Mouse (Mus musculus): ENCODE results near the gene Rhoa. TPM values are rescaled to one million over a fixed set of nuclear protein-coding genes. Genes with fewer than 3 reads are reported as not detected.

Rhoa gene
- polyA plus RNA-seq, 1 experiment from 2014 or later: 282 TPM

- H3K27me3 ChIP-seq (replicated peaks; ENCODE audit: control insufficient read depth, insufficient read depth, low read length): no peaks in the 10 kb centered on the region
- 86% methylated on average over 3 of the region's 3 CpGs for WGBS
- H3K36me3 ChIP-seq (ENCODE audit: control insufficient read depth, insufficient read depth): no peaks in the 10 kb centered on the region
- no peak overlapping the region for H3K4me3 ChIP-seq (replicated peaks; ENCODE audit: low read length)
- no peaks in the 10 kb centered on the region for H3K9me3 ChIP-seq (ENCODE audit: control insufficient read depth, low read length)
- no peak overlapping the region for H3K27ac ChIP-seq (ENCODE audit: low read length)
- H3K4me1 ChIP-seq (replicated peaks; ENCODE audit: control insufficient read depth, insufficient read depth, low read length): peaks cover 26% of the 10 kb centered on the region
- H3K4me2 ChIP-seq (ENCODE audit: low read length): no peak overlapping the region
- no peak overlapping the region for H3K9ac ChIP-seq (replicated peaks; ENCODE audit: low read depth, low read length)
- ATAC-seq: no peak
Observed at GRCm38 (mm10) chr9:108343331-108343730, 37.4 kb downstream of the Rhoa start.

- ATAC-seq: no peak
Observed at GRCm38 (mm10) chr9:108343835-108344234, 37.9 kb downstream of the Rhoa start.

GRCm38 (mm10) chr9:108344471-108344870 lies 38.5 kb downstream of the Rhoa start:
- Histone ChIP-seq H3K27me3 (replicated peaks; ENCODE audit: control insufficient read depth, insufficient read depth, low read length) (no peaks in the 10 kb centered on the region), H3K27ac (ENCODE audit: low read length) (no peak overlapping the region), H3K36me3 (ENCODE audit: control insufficient read depth, insufficient read depth) (no peaks in the 10 kb centered on the region), H3K4me2 (ENCODE audit: low read length) (no peak overlapping the region), H3K9me3 (ENCODE audit: control insufficient read depth, low read length) (no peaks in the 10 kb centered on the region), H3K4me1 (replicated peaks; ENCODE audit: control insufficient read depth, insufficient read depth, low read length) (peaks cover 31% of the 10 kb centered on the region), H3K4me3 (replicated peaks; ENCODE audit: low read length) (no peak overlapping the region), H3K9ac (replicated peaks; ENCODE audit: low read depth, low read length) (no peak overlapping the region)
- 87% methylated on average over 4 of the region's 4 CpGs for WGBS
- ATAC-seq: no peak

More at GRCm38 (mm10) chr9:108343835-108344234, 37.9 kb downstream of the Rhoa start:
- Histone ChIP-seq H3K27ac (ENCODE audit: low read length) (no peak overlapping the region), H3K36me3 (ENCODE audit: control insufficient read depth, insufficient read depth) (no peaks in the 10 kb centered on the region), H3K4me1 (replicated peaks; ENCODE audit: control insufficient read depth, insufficient read depth, low read length) (peaks cover 26% of the 10 kb centered on the region), H3K9ac (replicated peaks; ENCODE audit: low read depth, low read length) (no peak overlapping the region), H3K9me3 (ENCODE audit: control insufficient read depth, low read length) (no peaks in the 10 kb centered on the region), H3K4me3 (replicated peaks; ENCODE audit: low read length) (no peak overlapping the region), H3K4me2 (ENCODE audit: low read length) (no peak overlapping the region), H3K27me3 (replicated peaks; ENCODE audit: control insufficient read depth, insufficient read depth, low read length) (no peaks in the 10 kb centered on the region)
- WGBS: 95% methylated on average over 1 of the region's 1 CpGs

GRCm38 (mm10) chr9:108347024-108347423 lies 41.1 kb downstream of the Rhoa start:
- H3K4me2 ChIP-seq (ENCODE audit: low read length): peak overlapping the region; percentile 69
- ATAC-seq: no peak; the same call in 1 of the 2 replicates
- H3K9me3 ChIP-seq (ENCODE audit: control insufficient read depth, low read length): no peaks in the 10 kb centered on the region
- H3K27ac ChIP-seq (ENCODE audit: low read length): peak overlapping the region; percentile 89
- peaks cover 22% of the 10 kb centered on the region for H3K4me1 ChIP-seq (replicated peaks; ENCODE audit: control insufficient read depth, insufficient read depth, low read length)
- peak overlapping the region; percentile 83 for H3K9ac ChIP-seq (replicated peaks; ENCODE audit: low read depth, low read length)
- peaks cover 14% of the 10 kb centered on the region for H3K36me3 ChIP-seq (ENCODE audit: control insufficient read depth, insufficient read depth)
- peak overlapping the region; percentile 76 for H3K4me3 ChIP-seq (replicated peaks; ENCODE audit: low read length)
- WGBS: 4% methylated on average over 11 of the region's 11 CpGs
- no peaks in the 10 kb centered on the region for H3K27me3 ChIP-seq (replicated peaks; ENCODE audit: control insufficient read depth, insufficient read depth, low read length)

GRCm38 (mm10) chr9:108347540-108348289 lies 41.8 kb downstream of the Rhoa start, which contains the start of gene Usp4:
Gene Usp4, plus strand, starts transcription at chr9:108347853.
- peak within 1 kb of the TSS; percentile 76 for H3K4me3 ChIP-seq (replicated peaks; ENCODE audit: low read length)
- ATAC-seq: peak; percentile 95
- no peaks in the 10 kb centered on the region for H3K27me3 ChIP-seq (replicated peaks; ENCODE audit: control insufficient read depth, insufficient read depth, low read length)
- peak within 1 kb of the TSS; percentile 89 for H3K27ac ChIP-seq (ENCODE audit: low read length)
- peak within 1 kb of the TSS; percentile 83 for H3K9ac ChIP-seq (replicated peaks; ENCODE audit: low read depth, low read length)
- under 1% methylated on average over 73 of the region's 75 CpGs for WGBS
- peaks cover 21% of the 10 kb centered on the region for H3K36me3 ChIP-seq (ENCODE audit: control insufficient read depth, insufficient read depth)
- H3K9me3 ChIP-seq (ENCODE audit: control insufficient read depth, low read length): no peaks in the 10 kb centered on the region
- H3K4me2 ChIP-seq (ENCODE audit: low read length): peak within 1 kb of the TSS; percentile 71
- peaks cover 22% of the 10 kb centered on the region for H3K4me1 ChIP-seq (replicated peaks; ENCODE audit: control insufficient read depth, insufficient read depth, low read length)

GRCm38 (mm10) chr9:108348290-108348680 lies 42.4 kb downstream of the Rhoa start:
- Histone ChIP-seq H3K27ac (ENCODE audit: low read length) (no peak overlapping the region; the same call in 1 of the 2 replicates), H3K4me2 (ENCODE audit: low read length) (peak overlapping the region; percentile 71), H3K4me1 (replicated peaks; ENCODE audit: control insufficient read depth, insufficient read depth, low read length) (peaks cover 22% of the 10 kb centered on the region), H3K27me3 (replicated peaks; ENCODE audit: control insufficient read depth, insufficient read depth, low read length) (no peaks in the 10 kb centered on the region), H3K36me3 (ENCODE audit: control insufficient read depth, insufficient read depth) (peaks cover 22% of the 10 kb centered on the region), H3K9me3 (ENCODE audit: control insufficient read depth, low read length) (no peaks in the 10 kb centered on the region), H3K9ac (replicated peaks; ENCODE audit: low read depth, low read length) (peak overlapping the region; percentile 83), H3K4me3 (replicated peaks; ENCODE audit: low read length) (peak overlapping the region; percentile 76)
- no peak for ATAC-seq
- WGBS: 6% methylated on average over 14 of the region's 14 CpGs

- Histone ChIP-seq H3K9me3 (ENCODE audit: control insufficient read depth, low read length) (no peaks in the 10 kb centered on the region), H3K36me3 (ENCODE audit: control insufficient read depth, insufficient read depth) (peaks cover 30% of the 10 kb centered on the region), H3K9ac (replicated peaks; ENCODE audit: low read depth, low read length) (no peak overlapping the region), H3K27me3 (replicated peaks; ENCODE audit: control insufficient read depth, insufficient read depth, low read length) (no peaks in the 10 kb centered on the region), H3K4me3 (replicated peaks; ENCODE audit: low read length) (no peak overlapping the region), H3K27ac (ENCODE audit: low read length) (no peak overlapping the region), H3K4me2 (ENCODE audit: low read length) (no peak overlapping the region), H3K4me1 (replicated peaks; ENCODE audit: control insufficient read depth, insufficient read depth, low read length) (peaks cover 22% of the 10 kb centered on the region)
- no peak for ATAC-seq
- 93% methylated on average over 3 of the region's 4 CpGs for WGBS
Observed at GRCm38 (mm10) chr9:108349727-108350126, 43.8 kb downstream of the Rhoa start.

GRCm38 (mm10) chr9:108378234-108378633 lies 72.3 kb downstream of the Rhoa start:
- Histone ChIP-seq H3K27ac (ENCODE audit: low read length) (no peak overlapping the region), H3K4me1 (replicated peaks; ENCODE audit: control insufficient read depth, insufficient read depth, low read length) (no peaks in the 10 kb centered on the region), H3K27me3 (replicated peaks; ENCODE audit: control insufficient read depth, insufficient read depth, low read length) (no peaks in the 10 kb centered on the region), H3K9me3 (ENCODE audit: control insufficient read depth, low read length) (no peaks in the 10 kb centered on the region), H3K4me2 (ENCODE audit: low read length) (no peak overlapping the region), H3K36me3 (ENCODE audit: control insufficient read depth, insufficient read depth) (peaks cover 53% of the 10 kb centered on the region), H3K4me3 (replicated peaks; ENCODE audit: low read length) (no peak overlapping the region), H3K9ac (replicated peaks; ENCODE audit: low read depth, low read length) (no peak overlapping the region)
- no peak for ATAC-seq
- WGBS: 90% methylated on average over 9 of the region's 9 CpGs

- no peaks in the 10 kb centered on the region for H3K9me3 ChIP-seq (ENCODE audit: control insufficient read depth, low read length)
- H3K9ac ChIP-seq (replicated peaks; ENCODE audit: low read depth, low read length): no peak overlapping the region
- H3K4me1 ChIP-seq (replicated peaks; ENCODE audit: control insufficient read depth, insufficient read depth, low read length): no peaks in the 10 kb centered on the region
- no peak for ATAC-seq
- no peak overlapping the region for H3K4me2 ChIP-seq (ENCODE audit: low read length)
- WGBS: 97% methylated on average over 5 of the region's 5 CpGs
- no peaks in the 10 kb centered on the region for H3K27me3 ChIP-seq (replicated peaks; ENCODE audit: control insufficient read depth, insufficient read depth, low read length)
- peaks cover 48% of the 10 kb centered on the region for H3K36me3 ChIP-seq (ENCODE audit: control insufficient read depth, insufficient read depth)
- no peak overlapping the region for H3K27ac ChIP-seq (ENCODE audit: low read length)
- no peak overlapping the region for H3K4me3 ChIP-seq (replicated peaks; ENCODE audit: low read length)
Observed at GRCm38 (mm10) chr9:108378736-108379135, 72.8 kb downstream of the Rhoa start.
